Mouse (Mus musculus): ENCODE data around the gene Iqsec1.

The Iqsec1 gene

GRCm38 (mm10) chr6:90783945-90784344, 204.5 kb downstream of the Iqsec1 start:
- DNase-seq (ENCODE audit: low spot score): no peak

- no peak for DNase-seq (ENCODE audit: low spot score)
Observed at GRCm38 (mm10) chr6:90783176-90783575, 205.3 kb downstream of the Iqsec1 start.

- peak; percentile 60 for DNase-seq (ENCODE audit: low spot score)
Observed at GRCm38 (mm10) chr6:90781921-90782770, 206.3 kb downstream of the Iqsec1 start.

- no peak for DNase-seq (ENCODE audit: low spot score)
Observed at GRCm38 (mm10) chr6:90780532-90780931, 208.0 kb downstream of the Iqsec1 start.

- no peak for DNase-seq (ENCODE audit: low spot score)
Observed at GRCm38 (mm10) chr6:90778841-90779240, 209.6 kb downstream of the Iqsec1 start.

- DNase-seq (ENCODE audit: low spot score): no peak
Observed at GRCm38 (mm10) chr6:90777302-90777701, 211.2 kb downstream of the Iqsec1 start.

GRCm38 (mm10) chr6:90775606-90776005, 212.9 kb downstream of the Iqsec1 start:
- DNase-seq (ENCODE audit: low spot score): no peak

- DNase-seq (ENCODE audit: low spot score): no peak
Observed at GRCm38 (mm10) chr6:90773811-90774233, 214.7 kb downstream of the Iqsec1 start.

GRCm38 (mm10) chr6:90772120-90772519, 216.4 kb downstream of the Iqsec1 start:
- DNase-seq (ENCODE audit: low spot score): no peak

GRCm38 (mm10) chr6:90768526-90768925, 220.0 kb downstream of the Iqsec1 start:
- DNase-seq (ENCODE audit: low spot score): no peak

GRCm38 (mm10) chr6:90767874-90768273, 220.6 kb downstream of the Iqsec1 start:
- no peak for DNase-seq (ENCODE audit: low spot score)

GRCm38 (mm10) chr6:90764753-90765152, 223.7 kb downstream of the Iqsec1 start:
- DNase-seq (ENCODE audit: low spot score): no peak

GRCm38 (mm10) chr6:90763959-90764591, 224.4 kb downstream of the Iqsec1 start:
- peak; percentile 27 for DNase-seq (ENCODE audit: low spot score)

GRCm38 (mm10) chr6:90763295-90763694, 225.2 kb downstream of the Iqsec1 start:
- no peak for DNase-seq (ENCODE audit: low spot score)

- no peak for DNase-seq (ENCODE audit: low spot score)
Observed at GRCm38 (mm10) chr6:90762120-90762736, 226.3 kb downstream of the Iqsec1 start.

- DNase-seq (ENCODE audit: low spot score): no peak
Observed at GRCm38 (mm10) chr6:90761301-90762056, 227.0 kb downstream of the Iqsec1 start.

- DNase-seq (ENCODE audit: low spot score): no peak
Observed at GRCm38 (mm10) chr6:90760886-90761285, 227.6 kb downstream of the Iqsec1 start.

GRCm38 (mm10) chr6:90759754-90760153, 228.7 kb downstream of the Iqsec1 start:
- DNase-seq (ENCODE audit: low spot score): no peak

GRCm38 (mm10) chr6:90758155-90758554, 230.3 kb downstream of the Iqsec1 start:
- DNase-seq (ENCODE audit: low spot score): no peak

- no peak for DNase-seq (ENCODE audit: low spot score)
Observed at GRCm38 (mm10) chr6:90757427-90757883, 231.0 kb downstream of the Iqsec1 start.

GRCm38 (mm10) chr6:90756561-90756960, 231.9 kb downstream of the Iqsec1 start:
- no peak for DNase-seq (ENCODE audit: low spot score)

GRCm38 (mm10) chr6:90755613-90755941, 232.9 kb downstream of the Iqsec1 start:
- DNase-seq (ENCODE audit: low spot score): no peak

Data from left cerebral cortex, adult 11 months (tissue).